Mouse (Mus musculus) heart, postnatal 0 days (tissue): Measurements from ENCODE around the gene Mier2.

Experiments
- CTCF ChIP-seq: IDR thresholded peaks from 2 replicates; pipeline ENCODE4 v1.5.1; 2016; ENCODE audit warnings: antibody characterized with exemption, control low read depth, low read depth
- EP300 ChIP-seq: IDR thresholded peaks from 2 replicates; pipeline ENCODE4 v1.6.1; 2016; ENCODE audit warnings: antibody characterized with exemption, low read depth

- TF ChIP-seq EP300 (no peak), CTCF (no peak)
These were observed 11.0 kb downstream of the Mier2 start for GRCm38 (mm10) chr10:79543884-79544597.
